Mouse (Mus musculus): ENCODE measurements around the gene Bsx.

Bsx gene

DNA sequence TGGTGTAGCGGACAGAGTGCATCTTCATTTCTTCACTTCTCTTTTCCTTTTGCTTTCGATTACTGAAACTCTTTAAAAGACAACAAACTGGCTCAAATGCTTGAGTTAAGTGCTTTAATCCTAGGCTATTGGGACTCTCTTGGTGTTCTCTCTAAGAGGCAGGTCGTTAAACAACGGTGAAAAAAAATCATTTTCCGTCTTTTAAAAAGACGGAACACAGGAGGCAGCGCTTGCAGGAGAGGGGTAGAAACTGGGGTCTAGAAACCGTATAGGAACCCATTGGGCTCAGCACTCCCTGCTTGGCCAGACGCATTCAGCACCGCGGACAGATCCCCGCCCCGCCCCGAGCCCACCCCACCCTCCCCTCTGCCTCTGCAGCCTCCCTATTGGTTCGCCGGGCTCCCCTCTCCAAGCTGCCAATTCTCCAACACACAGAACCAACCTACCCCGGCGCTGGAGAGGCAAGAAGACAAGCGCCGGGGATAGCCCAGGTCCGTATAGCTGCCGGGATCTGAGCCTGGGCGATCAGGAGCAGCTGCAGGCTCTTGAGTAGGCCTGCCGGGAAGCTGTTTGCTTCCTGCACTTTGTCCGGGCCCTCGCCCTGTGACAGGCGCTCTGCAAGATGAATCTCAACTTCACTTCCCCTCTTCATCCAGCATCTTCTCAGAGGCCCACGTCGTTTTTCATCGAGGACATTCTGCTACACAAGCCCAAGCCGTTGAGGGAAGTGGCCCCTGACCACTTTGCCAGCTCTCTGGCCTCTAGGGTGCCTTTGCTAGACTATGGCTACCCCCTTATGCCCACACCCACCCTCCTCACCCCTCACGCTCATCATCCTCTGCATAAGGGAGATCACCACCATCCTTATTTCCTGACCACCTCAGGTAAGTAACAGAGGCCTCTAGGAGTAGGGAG lies at the start of gene Bsx:
Bsx (plus strand) TSS at position 572 of the 915 bp plus-strand sequence.
- peak; percentile 7 for DNase-seq

- peak; percentile 22 for DNase-seq
These were observed 48.3 kb upstream of the Bsx start for GRCm38 (mm10) chr9:40825601-40826000.

DNA sequence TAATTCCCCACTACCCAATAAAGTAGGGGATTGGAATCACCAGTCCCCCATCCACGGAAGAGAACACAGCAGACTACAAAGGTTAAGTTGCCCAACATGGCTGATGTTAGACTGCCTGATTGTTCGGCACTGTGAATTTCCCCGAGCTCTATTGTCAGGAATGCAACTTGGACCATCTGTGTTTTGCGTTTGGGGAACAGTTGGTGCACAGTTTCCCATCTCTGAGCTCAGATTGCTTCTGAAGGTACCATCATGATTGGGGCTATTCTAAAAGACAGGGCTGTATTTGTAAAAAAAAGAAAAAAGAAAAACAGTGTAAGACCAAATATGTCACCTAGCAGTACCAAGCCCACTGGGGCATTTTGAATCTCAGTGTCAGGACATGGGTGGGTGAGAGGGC lies 46.6 kb upstream of the Bsx start:
- DNase-seq, result no peak

- peak; percentile 70 for DNase-seq
These were observed 39.4 kb upstream of the Bsx start for GRCm38 (mm10) chr9:40834569-40834968.

DNA sequence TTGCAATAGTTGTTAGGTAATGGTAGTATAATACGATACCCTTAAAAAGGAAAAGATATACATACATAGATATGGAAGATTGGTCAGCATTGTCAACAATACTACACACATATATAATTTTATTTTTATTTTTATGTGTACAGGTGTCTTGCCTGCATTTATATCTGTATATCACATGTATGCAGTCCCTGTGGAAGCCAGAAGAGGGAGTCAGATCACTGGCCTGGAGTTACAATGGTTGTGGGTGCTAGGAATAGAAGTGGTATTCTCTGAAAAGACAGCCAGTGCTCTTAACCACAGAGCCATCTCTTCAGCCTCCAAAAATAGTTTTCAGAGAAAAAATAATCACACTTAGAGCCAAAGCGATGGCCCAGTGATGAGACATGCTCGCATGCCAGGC lies 37.2 kb upstream of the Bsx start:
- DNase-seq, result no peak

DNA sequence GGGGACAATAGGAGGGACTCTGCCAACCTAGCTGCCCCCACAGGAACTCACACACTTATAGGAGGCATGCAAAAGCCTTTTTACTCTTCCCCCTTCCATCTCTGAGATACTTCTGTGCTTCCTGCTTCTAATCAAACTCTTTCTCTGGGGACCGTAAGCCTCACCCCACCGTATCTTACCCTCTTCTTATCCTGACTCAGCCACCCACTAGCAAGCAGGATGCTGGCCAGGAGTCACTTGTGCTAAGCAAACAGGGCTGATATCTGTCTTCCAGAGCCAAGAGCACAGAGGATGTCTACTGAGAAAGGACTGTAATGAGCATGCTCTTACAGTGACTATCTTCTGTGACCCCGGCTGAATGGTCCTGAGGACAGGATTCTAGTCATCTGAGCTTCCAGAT lies 34.3 kb upstream of the Bsx start:
- DNase-seq, result no peak

GRCm38 (mm10) chr9:40851515-40851914 lies 22.4 kb upstream of the Bsx start:
- DNase-seq, result no peak

- DNase-seq, result no peak
These were observed 15.3 kb upstream of the Bsx start for GRCm38 (mm10) chr9:40858461-40859160.

DNA sequence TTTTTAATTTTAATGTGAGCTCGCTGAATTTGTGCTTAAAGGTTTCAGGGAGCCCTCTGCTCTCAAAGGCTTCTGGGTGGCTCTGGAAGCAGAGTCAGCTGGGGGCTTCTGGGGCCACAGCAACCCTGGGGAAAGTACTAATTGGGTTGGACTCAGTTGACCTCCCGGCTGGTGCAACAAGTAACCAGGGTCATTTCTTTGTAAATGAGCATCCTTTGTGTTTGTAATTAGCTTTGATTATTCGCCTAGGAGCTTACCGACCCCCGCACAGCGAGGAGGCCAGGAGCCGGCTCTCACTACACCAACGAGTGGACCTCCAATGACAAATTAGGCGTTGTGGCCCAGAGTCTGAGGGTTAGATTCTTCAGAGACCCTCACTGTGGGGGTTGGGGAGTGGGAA lies 14.7 kb upstream of the Bsx start:
- DNase-seq, result no peak

- DNase-seq, result no peak
These were observed 3.6 kb upstream of the Bsx start for GRCm38 (mm10) chr9:40870331-40870730.

DNA sequence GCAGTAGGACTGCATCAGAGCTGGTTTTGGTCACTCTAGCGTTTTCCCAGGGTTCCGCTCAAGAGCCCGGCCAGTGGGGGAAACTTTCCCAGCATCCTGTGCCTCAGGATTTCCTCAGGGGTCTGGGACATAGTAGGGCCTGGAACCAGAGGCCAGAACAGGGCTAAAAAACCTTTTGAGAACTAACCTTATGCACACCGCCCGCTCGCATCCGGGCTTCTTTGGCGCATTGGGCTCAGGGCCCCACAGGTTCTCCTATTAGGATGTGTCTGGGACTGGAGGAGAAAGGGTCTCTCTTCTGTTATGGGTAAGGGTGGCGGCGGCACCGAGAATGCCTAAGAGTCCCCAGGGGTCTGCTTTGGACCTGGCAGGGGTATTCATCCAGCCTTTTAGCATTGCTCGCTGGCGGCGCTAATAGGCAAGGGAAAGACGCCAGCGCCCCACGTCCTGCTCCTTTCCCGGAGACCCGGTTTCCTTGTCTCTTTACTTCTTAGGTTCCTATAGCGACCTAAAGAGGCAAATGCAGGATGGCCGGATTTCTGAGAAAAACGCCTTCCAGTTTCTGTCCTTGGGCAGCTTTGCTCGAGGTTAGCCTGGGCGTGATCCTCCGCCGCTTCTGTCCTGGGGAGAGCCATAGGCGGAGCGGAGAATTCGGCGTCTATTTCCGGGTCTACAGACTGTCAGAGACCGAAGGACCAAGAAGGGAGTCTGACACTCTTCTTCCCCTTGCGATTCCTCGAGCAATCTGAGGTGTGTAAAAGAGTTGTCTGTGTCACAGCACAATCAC lies 2.4 kb upstream of the Bsx start:
- no peak for DNase-seq

DNA sequence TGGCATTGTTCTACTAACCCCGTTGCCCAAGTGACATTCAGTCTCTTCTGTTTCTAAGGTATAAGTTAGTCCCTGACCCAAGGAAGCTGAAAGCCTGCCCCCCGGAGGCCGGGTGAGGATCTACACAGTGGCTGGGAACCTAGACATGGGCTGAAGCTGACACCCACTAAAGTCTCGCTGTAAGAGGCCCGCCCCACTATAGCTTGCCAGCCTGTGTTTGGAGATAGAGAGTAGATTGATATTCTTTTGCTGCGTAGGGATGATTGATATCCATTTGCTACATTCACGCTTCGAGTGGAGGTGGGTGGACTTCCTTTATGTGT lies 1.8 kb upstream of the Bsx start:
- peak; percentile 11 for DNase-seq

GRCm38 (mm10) chr9:40874961-40875360 lies 1.0 kb downstream of the Bsx start:
- DNase-seq, result no peak

- no peak for DNase-seq
These were observed 1.5 kb downstream of the Bsx start for GRCm38 (mm10) chr9:40875431-40875830.

DNA sequence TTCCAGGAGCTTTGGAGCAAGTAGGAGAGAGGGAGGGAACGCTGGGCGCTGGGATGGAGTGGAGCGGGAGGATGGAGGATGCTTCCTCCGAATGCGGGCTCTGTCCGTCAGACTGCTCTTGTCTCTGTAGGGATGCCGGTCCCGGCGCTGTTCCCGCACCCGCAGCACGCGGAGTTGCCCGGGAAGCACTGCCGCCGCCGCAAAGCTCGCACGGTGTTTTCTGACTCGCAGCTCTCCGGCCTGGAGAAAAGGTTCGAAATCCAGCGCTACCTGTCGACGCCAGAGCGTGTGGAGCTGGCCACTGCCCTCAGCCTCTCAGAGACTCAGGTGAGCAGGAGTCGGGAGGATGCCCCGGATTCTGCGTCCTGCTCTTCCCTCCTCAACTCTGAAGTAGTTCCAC lies 2.2 kb downstream of the Bsx start:
- DNase-seq, result no peak

- no peak for DNase-seq
These were observed 2.8 kb downstream of the Bsx start for GRCm38 (mm10) chr9:40876693-40877092.

- DNase-seq, result no peak
These were observed 3.4 kb downstream of the Bsx start for GRCm38 (mm10) chr9:40877146-40877880.

DNA sequence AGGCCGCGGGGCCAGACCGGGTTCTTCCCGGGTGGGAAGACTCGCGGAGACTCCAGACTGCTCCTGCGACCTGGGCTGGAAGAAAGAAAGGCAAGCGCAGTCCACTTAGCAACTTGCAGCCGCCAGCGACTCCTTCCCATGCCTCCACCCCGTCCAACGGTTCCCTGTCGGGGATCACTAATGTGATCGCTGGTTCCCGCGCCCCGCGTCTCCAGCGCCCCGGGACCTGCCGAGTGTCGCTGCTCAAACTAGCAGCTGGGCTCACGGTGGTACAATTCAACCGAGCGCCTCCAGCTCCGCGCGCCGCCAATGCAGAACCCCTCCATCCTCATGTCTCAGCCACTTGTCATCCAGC lies 3.9 kb downstream of the Bsx start:
- no peak for DNase-seq

- DNase-seq, result no peak
These were observed 4.5 kb downstream of the Bsx start for GRCm38 (mm10) chr9:40878291-40878945.

- DNase-seq, result no peak
These were observed 5.1 kb downstream of the Bsx start for GRCm38 (mm10) chr9:40878998-40879397.

- DNase-seq, result no peak
These were observed 11.7 kb downstream of the Bsx start for GRCm38 (mm10) chr9:40885669-40886068.

- no peak for DNase-seq
These were observed 15.5 kb downstream of the Bsx start for GRCm38 (mm10) chr9:40889389-40889788.
